Mouse (Mus musculus): ENCODE results near the gene Atg4a. TPM values are rescaled to one million over a fixed set of nuclear protein-coding genes. Genes with fewer than 3 reads are reported as not detected.

Atg4a gene
- polyA plus RNA-seq, 1 experiment from 2014 or later = 12.2 TPM

DNA sequence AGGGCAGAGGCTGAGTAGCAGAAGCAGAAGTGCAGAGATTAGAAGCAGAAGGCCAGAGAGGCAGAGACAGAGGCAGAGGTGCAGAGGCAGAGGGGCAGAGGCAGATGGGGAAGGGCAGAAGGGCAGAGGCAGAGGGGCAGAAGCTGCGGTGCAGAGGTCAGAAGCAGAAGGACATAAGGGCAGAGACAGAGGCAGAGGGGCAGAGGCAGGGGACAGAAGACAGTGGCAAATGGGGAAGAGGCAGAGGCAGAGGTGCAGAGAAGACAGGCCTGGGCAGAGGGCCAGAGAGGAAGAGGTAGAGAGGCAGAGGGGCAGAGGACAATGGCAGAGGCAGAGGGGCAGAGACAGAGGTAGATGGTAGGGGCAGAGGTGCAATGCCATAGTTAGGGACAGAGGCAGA, 193.0 kb downstream of the Atg4a start:
- no peak for ATAC-seq (replicated peaks; ENCODE audit: insufficient number of reproducible peaks, low FRiP score, low TSS enrichment)
- H3K27ac ChIP-seq (ENCODE audit: low read depth, low read length) = no peak overlapping the region
- no peak overlapping the region for H3K9ac ChIP-seq (ENCODE audit: low read depth, low read length)
- H3K4me3 ChIP-seq (ENCODE audit: low read depth, low read length) = no peak overlapping the region
- no peaks in the 10 kb centered on the region for H3K9me3 ChIP-seq (replicated peaks; ENCODE audit: control insufficient read depth, low read length)
- H3K4me1 ChIP-seq (ENCODE audit: control insufficient read depth, insufficient read depth, low read length) = no peaks in the 10 kb centered on the region
- H3K36me3 ChIP-seq (ENCODE audit: control insufficient read depth, insufficient read depth, low read length) = no peaks in the 10 kb centered on the region
- WGBS (ENCODE audit: insufficient replicate concordance) = 64% methylated on average over 1 of the region's 1 CpGs
- no peak overlapping the region for H3K4me2 ChIP-seq
- peaks cover 25% of the 10 kb centered on the region for H3K27me3 ChIP-seq (ENCODE audit: control insufficient read depth, insufficient read depth, low read length)

DNA sequence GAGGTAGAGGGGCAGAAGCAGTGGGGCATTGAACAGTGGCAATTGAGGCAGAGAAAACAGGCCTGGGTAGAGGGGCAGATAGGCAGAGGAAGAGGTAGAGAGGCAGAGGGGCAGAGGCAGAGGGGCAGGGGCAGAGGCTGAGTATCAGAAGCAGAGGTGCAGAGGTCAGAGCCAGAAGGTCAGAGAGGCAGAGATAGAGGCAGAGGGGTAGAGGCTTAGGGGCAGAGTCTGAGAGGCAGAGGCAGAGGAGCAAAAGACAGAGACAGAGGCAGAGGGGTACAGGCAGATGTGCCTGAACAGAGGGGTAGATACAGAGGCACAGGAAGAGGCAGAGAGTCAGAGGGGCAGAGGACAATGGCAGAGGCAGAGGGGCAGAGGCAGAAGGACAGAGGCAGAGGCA, 193.6 kb downstream of the Atg4a start:
- Histone ChIP-seq H3K4me2 (no peak overlapping the region), H3K4me3 (ENCODE audit: low read depth, low read length) (no peak overlapping the region), H3K27ac (ENCODE audit: low read depth, low read length) (no peak overlapping the region), H3K27me3 (ENCODE audit: control insufficient read depth, insufficient read depth, low read length) (peaks cover 25% of the 10 kb centered on the region), H3K4me1 (ENCODE audit: control insufficient read depth, insufficient read depth, low read length) (no peaks in the 10 kb centered on the region), H3K9ac (ENCODE audit: low read depth, low read length) (no peak overlapping the region), H3K9me3 (replicated peaks; ENCODE audit: control insufficient read depth, low read length) (no peaks in the 10 kb centered on the region), H3K36me3 (ENCODE audit: control insufficient read depth, insufficient read depth, low read length) (no peaks in the 10 kb centered on the region)
- no peak; the same call in 1 of the 2 replicates for ATAC-seq (replicated peaks; ENCODE audit: insufficient number of reproducible peaks, low FRiP score, low TSS enrichment)

DNA sequence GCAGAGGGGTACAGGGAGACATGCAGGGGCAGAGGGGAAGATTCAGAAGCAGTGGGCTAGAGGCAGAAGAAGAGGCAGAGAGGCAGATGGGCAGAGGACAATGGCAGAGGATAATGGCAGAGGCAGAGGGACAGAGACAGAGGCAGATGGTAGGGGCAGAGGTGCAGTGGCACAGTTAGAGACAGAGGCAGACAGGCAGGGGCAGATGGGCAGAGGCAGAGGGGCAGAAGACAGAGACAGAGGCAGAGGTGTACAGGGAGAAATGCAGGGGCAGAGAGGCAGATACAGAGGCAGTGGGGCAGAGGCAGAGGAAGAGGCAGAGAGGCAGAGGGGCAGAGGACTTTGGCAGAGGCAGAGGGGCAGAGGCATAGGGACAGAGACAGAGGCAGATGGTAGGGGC, 194.5 kb downstream of the Atg4a start:
- peaks cover 25% of the 10 kb centered on the region for H3K27me3 ChIP-seq (ENCODE audit: control insufficient read depth, insufficient read depth, low read length)
- H3K4me2 ChIP-seq = no peak overlapping the region
- no peak overlapping the region for H3K27ac ChIP-seq (ENCODE audit: low read depth, low read length)
- ATAC-seq (replicated peaks; ENCODE audit: insufficient number of reproducible peaks, low FRiP score, low TSS enrichment) = no peak
- no peak overlapping the region for H3K4me3 ChIP-seq (ENCODE audit: low read depth, low read length)
- H3K4me1 ChIP-seq (ENCODE audit: control insufficient read depth, insufficient read depth, low read length) = no peaks in the 10 kb centered on the region
- H3K9me3 ChIP-seq (replicated peaks; ENCODE audit: control insufficient read depth, low read length) = no peaks in the 10 kb centered on the region
- no peaks in the 10 kb centered on the region for H3K36me3 ChIP-seq (ENCODE audit: control insufficient read depth, insufficient read depth, low read length)
- no peak overlapping the region for H3K9ac ChIP-seq (ENCODE audit: low read depth, low read length)

DNA sequence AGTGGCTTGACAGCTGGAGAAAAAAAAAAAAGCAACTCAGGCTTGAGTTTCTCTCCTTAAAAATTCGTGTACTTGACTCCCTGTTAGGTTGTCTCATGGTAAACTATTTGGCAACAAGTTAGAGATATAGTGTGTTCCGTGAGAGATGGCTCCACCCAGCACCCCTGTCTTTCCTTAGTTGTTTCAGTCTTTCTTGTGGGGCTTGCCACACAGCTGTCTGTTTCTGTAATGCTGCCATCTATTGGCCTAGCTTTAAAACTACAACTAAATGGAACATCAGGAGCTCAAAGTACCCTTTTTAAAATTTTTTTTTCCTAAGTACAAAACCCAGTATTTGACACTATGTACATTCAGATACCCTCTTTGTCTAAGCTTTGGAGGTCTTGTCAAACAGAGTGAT, 200.0 kb downstream of the Atg4a start:
- 12% methylated on average over 2 of the region's 2 CpGs for WGBS (ENCODE audit: insufficient replicate concordance)
- no peaks in the 10 kb centered on the region for H3K9me3 ChIP-seq (replicated peaks; ENCODE audit: control insufficient read depth, low read length)
- no peak overlapping the region for H3K27ac ChIP-seq (ENCODE audit: low read depth, low read length)
- no peak overlapping the region for H3K9ac ChIP-seq (ENCODE audit: low read depth, low read length)
- H3K4me3 ChIP-seq (ENCODE audit: low read depth, low read length) = no peak overlapping the region
- H3K27me3 ChIP-seq (ENCODE audit: control insufficient read depth, insufficient read depth, low read length) = peaks cover 17% of the 10 kb centered on the region; the same call in 1 of the 2 replicates
- no peaks in the 10 kb centered on the region for H3K4me1 ChIP-seq (ENCODE audit: control insufficient read depth, insufficient read depth, low read length)
- no peaks in the 10 kb centered on the region for H3K36me3 ChIP-seq (ENCODE audit: control insufficient read depth, insufficient read depth, low read length)
- H3K4me2 ChIP-seq = no peak overlapping the region
- no peak for ATAC-seq (replicated peaks; ENCODE audit: insufficient number of reproducible peaks, low FRiP score, low TSS enrichment)

DNA sequence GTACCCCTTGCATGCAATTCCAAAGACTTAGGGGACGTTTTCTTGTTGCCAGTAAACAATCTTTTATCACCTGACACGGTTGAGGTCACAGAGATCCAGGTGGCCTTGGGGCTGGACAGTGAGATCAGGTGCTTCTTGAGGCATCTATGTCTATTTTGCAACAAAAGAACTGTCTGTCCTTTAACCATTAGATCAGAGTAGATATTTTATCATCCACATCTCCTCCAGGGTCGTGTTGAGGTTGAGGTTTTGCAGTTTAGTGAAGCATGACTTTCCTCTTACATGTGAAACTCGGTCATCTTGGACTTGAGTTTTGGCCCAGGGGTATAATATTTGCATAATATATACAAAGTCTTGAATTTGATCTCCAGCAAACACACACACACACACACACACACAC, 200.9 kb downstream of the Atg4a start:
- no peak for ATAC-seq (replicated peaks; ENCODE audit: insufficient number of reproducible peaks, low FRiP score, low TSS enrichment)
- Histone ChIP-seq H3K4me3 (ENCODE audit: low read depth, low read length) (no peak overlapping the region), H3K27ac (ENCODE audit: low read depth, low read length) (no peak overlapping the region)

DNA sequence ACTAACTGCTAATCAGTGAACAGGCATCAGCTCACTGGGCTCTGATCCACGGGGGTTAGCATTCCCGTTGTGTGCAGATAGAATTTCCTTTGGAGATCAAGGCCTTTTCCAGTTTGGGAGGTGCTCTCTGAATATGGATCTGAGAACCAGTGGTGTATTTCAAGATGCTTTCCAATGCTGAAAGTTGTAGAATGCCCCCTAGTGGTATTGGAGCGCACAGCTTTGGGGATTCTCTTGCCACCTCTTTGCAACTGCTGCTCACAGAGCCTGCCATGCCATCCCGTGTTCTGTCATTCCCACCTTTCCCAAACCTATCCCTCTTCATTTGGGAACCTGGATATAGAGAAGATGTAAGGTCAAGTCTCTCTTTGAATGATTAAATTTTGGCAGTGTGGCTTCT, 201.5 kb downstream of the Atg4a start:
- 51% methylated on average over 4 of the region's 4 CpGs for WGBS (ENCODE audit: insufficient replicate concordance)

More for the DNA sequence above, 200.9 kb downstream of the Atg4a start:
- Histone ChIP-seq H3K27me3 (ENCODE audit: control insufficient read depth, insufficient read depth, low read length) (peaks cover 12% of the 10 kb centered on the region; the same call in 1 of the 2 replicates), H3K4me1 (ENCODE audit: control insufficient read depth, insufficient read depth, low read length) (no peaks in the 10 kb centered on the region), H3K36me3 (ENCODE audit: control insufficient read depth, insufficient read depth, low read length) (no peaks in the 10 kb centered on the region), H3K4me2 (no peak overlapping the region), H3K9me3 (replicated peaks; ENCODE audit: control insufficient read depth, low read length) (no peaks in the 10 kb centered on the region), H3K9ac (ENCODE audit: low read depth, low read length) (no peak overlapping the region)
- 59% methylated on average over 4 of the region's 4 CpGs for WGBS (ENCODE audit: insufficient replicate concordance)

DNA sequence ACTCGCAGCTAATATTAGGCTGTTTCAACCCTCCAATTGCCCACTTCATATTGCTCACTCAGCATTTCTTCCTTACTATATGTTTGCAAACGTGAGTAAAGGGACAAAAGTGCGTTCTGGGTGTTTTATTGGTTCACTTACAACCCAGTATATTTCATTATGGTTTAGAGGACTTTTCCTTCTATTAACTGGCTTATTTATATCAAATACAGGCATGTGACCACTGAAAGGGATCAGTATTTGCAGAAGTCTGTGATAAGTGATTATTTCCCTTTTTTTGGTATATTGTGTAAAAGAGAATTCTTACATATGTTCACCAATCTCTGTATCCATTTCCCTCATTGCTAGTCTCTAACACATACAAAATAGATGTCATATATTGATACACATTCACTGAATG, 203.7 kb downstream of the Atg4a start:
- no peak overlapping the region for H3K4me3 ChIP-seq (ENCODE audit: low read depth, low read length)
- ATAC-seq (replicated peaks; ENCODE audit: insufficient number of reproducible peaks, low FRiP score, low TSS enrichment) = no peak
- H3K27ac ChIP-seq (ENCODE audit: low read depth, low read length) = no peak overlapping the region
- H3K4me2 ChIP-seq = no peak overlapping the region
- no peaks in the 10 kb centered on the region for H3K36me3 ChIP-seq (ENCODE audit: control insufficient read depth, insufficient read depth, low read length)
- no peak overlapping the region for H3K9ac ChIP-seq (ENCODE audit: low read depth, low read length)
- peaks cover 5% of the 10 kb centered on the region; the same call in 1 of the 2 replicates for H3K27me3 ChIP-seq (ENCODE audit: control insufficient read depth, insufficient read depth, low read length)
- WGBS (ENCODE audit: insufficient replicate concordance) = 67% methylated on average over 3 of the region's 3 CpGs
- no peaks in the 10 kb centered on the region for H3K4me1 ChIP-seq (ENCODE audit: control insufficient read depth, insufficient read depth, low read length)
- no peaks in the 10 kb centered on the region for H3K9me3 ChIP-seq (replicated peaks; ENCODE audit: control insufficient read depth, low read length)

More for the DNA sequence above, 201.5 kb downstream of the Atg4a start:
- Histone ChIP-seq H3K27ac (ENCODE audit: low read depth, low read length) (no peak overlapping the region), H3K4me2 (no peak overlapping the region), H3K4me1 (ENCODE audit: control insufficient read depth, insufficient read depth, low read length) (no peaks in the 10 kb centered on the region), H3K9me3 (replicated peaks; ENCODE audit: control insufficient read depth, low read length) (no peaks in the 10 kb centered on the region), H3K27me3 (ENCODE audit: control insufficient read depth, insufficient read depth, low read length) (peaks cover 10% of the 10 kb centered on the region; the same call in 1 of the 2 replicates), H3K36me3 (ENCODE audit: control insufficient read depth, insufficient read depth, low read length) (no peaks in the 10 kb centered on the region), H3K9ac (ENCODE audit: low read depth, low read length) (no peak overlapping the region), H3K4me3 (ENCODE audit: low read depth, low read length) (no peak overlapping the region)
- no peak for ATAC-seq (replicated peaks; ENCODE audit: insufficient number of reproducible peaks, low FRiP score, low TSS enrichment)

DNA sequence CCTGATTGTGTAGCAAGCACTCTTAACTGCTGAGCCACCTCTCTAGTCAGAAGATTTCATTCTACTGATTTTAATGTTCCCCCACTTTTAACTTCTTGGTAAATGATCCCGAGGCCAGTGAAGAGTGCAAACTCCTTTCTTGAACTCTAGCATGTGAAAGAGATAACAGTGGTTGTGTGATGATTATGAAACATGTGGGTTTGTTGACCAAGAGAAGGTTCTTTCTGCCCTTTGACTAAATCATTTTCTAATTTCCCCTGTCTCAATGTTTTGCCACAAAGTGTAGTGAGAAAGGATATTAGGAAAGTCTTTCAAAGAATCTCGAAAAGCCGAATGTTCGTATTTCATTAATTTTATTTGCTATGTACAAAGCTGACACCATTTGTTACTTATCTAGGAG, 208.4 kb downstream of the Atg4a start:
- no peaks in the 10 kb centered on the region for H3K36me3 ChIP-seq (ENCODE audit: control insufficient read depth, insufficient read depth, low read length)
- H3K27me3 ChIP-seq (ENCODE audit: control insufficient read depth, insufficient read depth, low read length) = 0 out of 2 replicates have a peak, but pooled peaks cover 8% of the 10 kb centered on the region
- H3K9me3 ChIP-seq (replicated peaks; ENCODE audit: control insufficient read depth, low read length) = no peaks in the 10 kb centered on the region
- H3K4me2 ChIP-seq = no peak overlapping the region
- H3K4me1 ChIP-seq (ENCODE audit: control insufficient read depth, insufficient read depth, low read length) = no peaks in the 10 kb centered on the region
- 86% methylated on average over 4 of the region's 4 CpGs for WGBS (ENCODE audit: insufficient replicate concordance)
- no peak for ATAC-seq (replicated peaks; ENCODE audit: insufficient number of reproducible peaks, low FRiP score, low TSS enrichment)
- H3K9ac ChIP-seq (ENCODE audit: low read depth, low read length) = no peak overlapping the region
- H3K27ac ChIP-seq (ENCODE audit: low read depth, low read length) = no peak overlapping the region
- no peak overlapping the region for H3K4me3 ChIP-seq (ENCODE audit: low read depth, low read length)

DNA sequence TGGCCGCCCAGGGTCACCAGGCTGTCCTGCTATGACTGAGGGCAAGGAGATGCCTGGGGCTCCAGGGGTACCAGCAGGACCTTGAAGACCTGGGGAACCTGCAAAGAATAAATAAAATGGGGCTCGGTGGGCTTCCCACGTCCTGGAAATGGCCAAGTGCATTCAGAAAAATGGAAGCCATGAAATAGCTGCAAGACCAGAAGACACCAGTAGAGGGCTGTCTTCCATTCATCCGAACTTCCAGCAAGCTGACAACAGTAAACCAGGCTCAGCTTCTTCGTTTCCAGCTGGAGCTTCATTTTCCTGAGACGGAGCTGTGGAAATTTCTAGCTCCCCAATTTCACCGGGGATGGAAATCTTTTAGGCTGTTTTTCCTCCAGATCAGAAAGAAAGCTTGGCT, 218.6 kb downstream of the Atg4a start:
- ATAC-seq (replicated peaks; ENCODE audit: insufficient number of reproducible peaks, low FRiP score, low TSS enrichment) = no peak
- Histone ChIP-seq H3K9ac (ENCODE audit: low read depth, low read length) (no peak overlapping the region), H3K4me2 (no peak overlapping the region), H3K4me3 (ENCODE audit: low read depth, low read length) (no peak overlapping the region), H3K36me3 (ENCODE audit: control insufficient read depth, insufficient read depth, low read length) (no peaks in the 10 kb centered on the region), H3K27me3 (ENCODE audit: control insufficient read depth, insufficient read depth, low read length) (no peaks in the 10 kb centered on the region), H3K4me1 (ENCODE audit: control insufficient read depth, insufficient read depth, low read length) (no peaks in the 10 kb centered on the region), H3K27ac (ENCODE audit: low read depth, low read length) (no peak overlapping the region), H3K9me3 (replicated peaks; ENCODE audit: control insufficient read depth, low read length) (no peaks in the 10 kb centered on the region)
- WGBS (ENCODE audit: insufficient replicate concordance) = 42% methylated on average over 7 of the region's 7 CpGs

All from heart, embryonic 11.5 days (tissue).